Mouse (Mus musculus) heart, embryonic 11.5 days (tissue): ENCODE data around the gene Vps52. TPM values are rescaled to one million over a fixed set of nuclear protein-coding genes. Genes with fewer than 3 reads are reported as not detected.

ENCODE experiments used
- ATAC-seq: fragments of 200-750 bp; cut with Nextera tagmentation; replicated peaks from 2 replicates; pipeline ENCODE4 v1.8.0; 2017; ENCODE audit warnings: moderate library complexity; ENCODE audit not compliant: insufficient number of reproducible peaks, low FRiP score, low TSS enrichment
- H3K27ac ChIP-seq: fragments of 300-500 bp; sonication (generic); 2 replicates; pipeline ENCODE4 v1.5.1; 2014; ENCODE audit warnings: mild to moderate bottlenecking, low read depth, low read length
- H3K27me3 ChIP-seq: fragments of 300-500 bp; sonication (generic); 2 replicates; pipeline ENCODE4 v1.6.1; 2014; ENCODE audit warnings: mild to moderate bottlenecking, low read length, mixed read lengths; ENCODE audit not compliant: control insufficient read depth, insufficient read depth
- H3K36me3 ChIP-seq: fragments of 300-500 bp; sonication (generic); 2 replicates; pipeline ENCODE4 v1.6.1; 2014; ENCODE audit warnings: mild to moderate bottlenecking, low read length, moderate library complexity, mixed read lengths; ENCODE audit not compliant: control insufficient read depth, insufficient read depth
- H3K4me1 ChIP-seq: fragments of 300-500 bp; sonication (generic); 2 replicates; pipeline ENCODE4 v1.6.1; 2014; ENCODE audit warnings: low read length; ENCODE audit not compliant: control insufficient read depth, insufficient read depth
- H3K4me2 ChIP-seq: fragments of 300-500 bp; sonication (generic); 2 replicates; pipeline ENCODE4 v1.6.1; 2014; ENCODE audit warnings: mild to moderate bottlenecking, moderate library complexity
- H3K4me3 ChIP-seq: fragments of 300-500 bp; sonication (generic); 2 replicates; pipeline ENCODE4 v1.5.1; 2014; ENCODE audit warnings: low read depth, low read length
- H3K9ac ChIP-seq: fragments of 300-500 bp; sonication (generic); 2 replicates; pipeline ENCODE4 v1.6.1; 2014; ENCODE audit warnings: mild to moderate bottlenecking, low read depth, low read length, moderate library complexity
- H3K9me3 ChIP-seq: fragments of 300-500 bp; sonication (generic); replicated peaks from 2 replicates; pipeline ENCODE4 v1.6.1; 2016; ENCODE audit warnings: low read length; ENCODE audit not compliant: control insufficient read depth
- WGBS: fragments of 180-500 bp; shearing (Covaris S2); extraction: QIAGEN DNeasy Blood & Tissue Kit; methylation state at CpG from one replicate; pipeline ENCODE4 v1.1.7; 2014; ENCODE audit not compliant: insufficient replicate concordance; 5-methylcytosine and 5-hydroxymethylcytosine counted together
- polyA plus RNA-seq: library from polyadenylated mRNA; unstranded; fragments of >200 nt; fragmentation: Nextera tagmentation; extraction: Ambion mirVana; gene quantifications from 2 replicates; pipeline ENCODE4 v1.2.1, GENCODE M21; 2014

The Vps52 gene
- polyA plus RNA-seq, 1 experiment from 2014 or later, result 29.5 TPM

DNA sequence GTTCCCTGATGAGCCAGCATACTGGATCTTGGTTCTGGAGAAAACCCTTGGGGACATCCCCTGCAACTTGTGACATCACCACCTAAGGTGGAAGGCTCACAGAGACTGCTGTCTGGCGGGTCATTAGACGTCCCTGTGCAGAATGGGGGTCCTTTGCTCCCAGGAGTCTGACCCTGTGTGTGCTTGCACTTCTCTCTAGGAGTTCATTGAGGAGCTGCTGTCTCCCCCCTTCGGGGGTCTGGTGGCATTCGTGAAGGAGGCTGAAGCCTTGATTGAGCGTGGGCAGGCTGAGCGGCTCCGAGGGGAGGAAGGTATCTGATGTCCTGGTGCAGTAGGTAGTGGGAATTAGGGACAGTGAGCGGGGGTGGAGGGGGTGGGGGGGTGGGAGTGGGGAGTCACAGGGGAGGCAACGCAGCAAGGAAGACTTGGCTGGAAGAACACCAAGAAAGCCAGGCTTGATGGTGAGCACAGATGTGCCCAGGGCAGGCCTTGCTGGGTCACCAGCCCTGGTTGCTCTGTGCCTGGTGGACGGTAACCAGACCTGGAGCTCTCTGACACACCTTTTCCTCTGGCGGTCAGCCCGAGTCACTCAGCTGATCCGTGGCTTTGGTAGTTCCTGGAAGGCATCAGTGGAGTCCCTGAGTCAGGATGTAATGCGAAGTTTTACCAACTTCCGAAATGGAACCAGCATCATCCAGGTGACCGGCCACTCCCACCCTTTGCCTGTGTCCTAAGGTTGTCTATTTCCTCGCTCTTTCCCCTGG, 9.7 kb downstream of the Vps52 start:
- H3K4me2 ChIP-seq, result no peak overlapping the region
- H3K9ac ChIP-seq, result no peak overlapping the region
- H3K27me3 ChIP-seq, result no peaks in the 10 kb centered on the region
- no peak overlapping the region for H3K4me3 ChIP-seq
- WGBS, result 88% methylated on average over 17 of the region's 17 CpGs
- peaks cover 6% of the 10 kb centered on the region; the same call in 1 of the 2 replicates for H3K36me3 ChIP-seq
- no peaks in the 10 kb centered on the region for H3K9me3 ChIP-seq
- H3K4me1 ChIP-seq, result no peaks in the 10 kb centered on the region
- ATAC-seq, result no peak
- no peak overlapping the region for H3K27ac ChIP-seq

DNA sequence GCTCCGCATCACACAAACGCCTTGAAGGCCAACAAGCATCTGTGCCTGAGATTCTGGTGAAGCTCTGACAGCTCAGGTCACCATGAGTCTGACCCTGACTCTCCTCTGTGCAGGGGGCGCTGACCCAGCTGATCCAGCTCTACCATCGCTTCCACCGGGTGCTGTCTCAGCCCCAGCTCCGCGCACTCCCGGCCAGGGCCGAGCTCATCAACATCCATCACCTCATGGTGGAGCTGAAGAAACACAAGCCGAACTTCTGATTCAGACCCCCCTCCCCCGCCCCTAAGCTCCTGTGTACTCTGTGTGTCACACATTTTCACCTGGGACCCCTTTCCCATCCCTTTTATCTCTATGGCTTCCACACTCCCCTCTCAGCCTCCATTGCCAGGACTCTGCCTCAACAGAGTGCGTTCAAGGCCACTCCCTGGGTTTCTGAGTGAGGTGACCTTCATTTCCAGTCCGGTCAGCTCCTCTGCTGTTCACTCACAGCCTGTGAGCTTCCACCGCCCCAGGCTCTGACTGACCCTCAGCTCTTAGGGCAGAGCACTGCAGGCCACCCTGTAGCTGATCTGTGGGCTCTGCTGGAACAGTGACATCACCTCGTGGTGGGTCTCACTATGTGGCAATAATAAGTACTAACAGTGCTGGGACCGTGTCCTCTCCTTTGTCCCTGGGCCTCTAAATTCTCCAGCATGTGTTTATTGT, 10.4 kb downstream of the Vps52 start:
- 85% methylated on average over 16 of the region's 16 CpGs for WGBS
- Histone ChIP-seq H3K4me3 (no peak overlapping the region), H3K36me3 (peaks cover 6% of the 10 kb centered on the region; the same call in 1 of the 2 replicates), H3K27me3 (no peaks in the 10 kb centered on the region), H3K27ac (no peak overlapping the region), H3K9me3 (no peaks in the 10 kb centered on the region), H3K4me2 (no peak overlapping the region), H3K9ac (no peak overlapping the region), H3K4me1 (no peaks in the 10 kb centered on the region)
- no peak for ATAC-seq

DNA sequence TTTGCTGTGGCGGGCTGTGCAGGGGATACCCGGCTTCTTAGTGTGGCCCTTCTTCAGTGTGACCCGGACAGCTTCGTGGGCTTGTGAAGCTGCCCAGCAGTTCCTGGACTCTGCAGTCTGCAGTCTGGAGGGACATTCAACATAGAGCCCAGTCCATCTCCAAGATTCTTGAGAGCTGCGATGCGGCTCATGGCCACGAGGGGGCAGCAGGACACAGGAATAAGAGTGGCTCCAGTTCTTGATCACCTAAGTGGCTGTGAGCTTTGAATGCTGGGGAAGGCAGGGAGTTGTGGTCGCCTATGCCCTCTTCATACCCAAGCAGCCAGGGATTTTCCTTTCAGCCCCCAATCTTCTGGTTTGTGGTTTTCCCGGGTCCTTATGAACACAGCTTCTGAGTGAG, 12.9 kb downstream of the Vps52 start:
- Histone ChIP-seq H3K9me3 (no peaks in the 10 kb centered on the region), H3K27ac (no peak overlapping the region), H3K4me3 (no peak overlapping the region), H3K4me2 (no peak overlapping the region), H3K9ac (no peak overlapping the region), H3K4me1 (no peaks in the 10 kb centered on the region), H3K27me3 (no peaks in the 10 kb centered on the region), H3K36me3 (peaks cover under 1% of the 10 kb centered on the region; the same call in 1 of the 2 replicates)
- WGBS, result 3% methylated on average over 9 of the region's 9 CpGs
- peak; percentile 40; the same call in 1 of the 2 replicates for ATAC-seq

DNA sequence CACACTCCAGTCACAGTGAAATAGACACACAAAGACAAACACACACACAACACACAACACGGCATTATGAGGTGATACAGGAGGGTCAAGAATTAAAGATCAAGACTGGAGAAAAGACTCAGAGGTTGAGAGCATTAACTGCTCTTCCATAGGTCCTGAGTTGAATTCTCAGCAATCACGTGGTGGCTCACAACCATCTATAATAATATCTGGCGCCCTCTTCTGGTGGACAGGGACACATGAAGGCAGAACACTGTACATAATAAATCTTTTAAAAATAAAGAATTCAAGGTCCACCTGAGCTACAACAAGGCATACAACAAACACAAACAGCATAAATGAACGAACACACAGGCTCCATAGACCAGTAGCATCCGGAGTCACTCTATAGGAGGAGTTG, 13.3 kb downstream of the Vps52 start:
- Histone ChIP-seq H3K27ac (no peak overlapping the region), H3K27me3 (no peaks in the 10 kb centered on the region), H3K4me1 (no peaks in the 10 kb centered on the region), H3K4me2 (no peak overlapping the region), H3K9ac (no peak overlapping the region), H3K36me3 (no peaks in the 10 kb centered on the region), H3K4me3 (no peak overlapping the region), H3K9me3 (no peaks in the 10 kb centered on the region)
- WGBS, result 30% methylated on average over 5 of the region's 5 CpGs
- ATAC-seq, result no peak

DNA sequence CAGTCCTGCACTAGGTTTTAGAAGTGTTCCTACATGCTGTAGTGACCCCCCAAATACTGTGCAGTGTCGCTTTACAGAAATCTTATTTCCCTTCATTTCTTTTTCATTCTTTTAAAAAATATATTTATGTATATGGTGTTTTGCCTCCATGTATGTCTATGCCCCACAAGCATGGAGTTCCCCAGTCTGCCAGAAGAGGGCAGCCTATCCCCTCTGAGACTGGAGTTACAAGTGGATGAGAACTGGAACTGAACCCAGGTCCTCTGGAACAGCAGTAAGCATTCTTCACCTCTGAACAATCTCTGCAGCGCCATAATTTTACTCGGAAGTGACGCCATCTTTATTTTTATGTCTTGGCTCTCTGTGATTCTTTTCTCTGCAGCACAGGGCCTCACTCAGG, 13.8 kb downstream of the Vps52 start:
- Histone ChIP-seq H3K4me3 (no peak overlapping the region), H3K4me1 (no peaks in the 10 kb centered on the region), H3K9ac (no peak overlapping the region), H3K27ac (no peak overlapping the region), H3K36me3 (no peaks in the 10 kb centered on the region), H3K4me2 (no peak overlapping the region), H3K27me3 (no peaks in the 10 kb centered on the region), H3K9me3 (no peaks in the 10 kb centered on the region)
- WGBS, result 64% methylated on average over 4 of the region's 4 CpGs
- no peak for ATAC-seq

DNA sequence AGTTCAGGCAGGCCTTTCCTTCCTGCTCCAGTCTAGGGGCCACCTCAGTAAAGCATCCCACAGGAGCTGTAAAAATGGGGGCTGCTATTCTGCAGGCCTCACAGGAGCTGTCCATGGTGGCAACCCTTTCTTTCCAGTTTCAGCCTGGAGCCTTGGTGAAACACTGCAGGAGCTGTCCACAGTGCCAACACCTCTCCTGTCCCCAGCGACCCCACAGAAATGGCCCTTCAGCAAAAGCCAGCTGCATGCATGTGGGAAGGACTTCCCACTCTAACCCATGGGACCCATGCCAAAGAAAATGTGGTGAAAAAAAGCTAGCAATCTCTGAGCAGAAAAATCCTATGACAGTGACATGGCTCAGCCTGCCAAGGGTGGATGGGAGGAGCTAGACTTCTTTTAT, 17.1 kb downstream of the Vps52 start:
- WGBS, result 0% methylated on average over 1 of the region's 1 CpGs

DNA sequence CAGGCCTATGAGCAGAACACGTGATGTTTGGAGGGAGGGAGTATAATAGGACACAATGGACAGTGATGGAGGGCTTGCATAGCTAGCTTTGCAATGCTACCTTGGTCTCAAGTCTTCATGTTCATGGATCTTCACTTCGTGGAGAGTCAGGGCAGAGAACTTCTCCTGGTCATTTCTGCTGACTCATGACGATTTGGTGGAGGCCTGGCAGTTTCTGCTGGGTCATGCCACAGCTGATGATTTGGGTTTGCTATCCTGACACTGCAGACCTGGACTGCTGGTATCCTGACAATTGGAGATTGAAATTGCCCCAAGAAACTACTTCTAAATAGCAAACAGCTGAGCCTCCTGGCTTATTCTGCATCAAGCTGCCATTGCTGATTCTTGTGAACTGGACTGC, 18.0 kb downstream of the Vps52 start:
- H3K4me3 ChIP-seq, result no peak overlapping the region
- peaks cover 22% of the 10 kb centered on the region for H3K27me3 ChIP-seq
- no peak for ATAC-seq
- H3K36me3 ChIP-seq, result no peaks in the 10 kb centered on the region
- H3K9me3 ChIP-seq, result no peaks in the 10 kb centered on the region
- H3K4me2 ChIP-seq, result no peak overlapping the region
- H3K4me1 ChIP-seq, result peaks cover 5% of the 10 kb centered on the region
- no peak overlapping the region for H3K27ac ChIP-seq
- H3K9ac ChIP-seq, result no peak overlapping the region
- WGBS, result 54% methylated on average over 3 of the region's 3 CpGs

More for the DNA sequence above, 17.1 kb downstream of the Vps52 start:
- Histone ChIP-seq H3K9me3 (no peaks in the 10 kb centered on the region), H3K4me2 (no peak overlapping the region), H3K27ac (no peak overlapping the region), H3K9ac (no peak overlapping the region), H3K36me3 (no peaks in the 10 kb centered on the region), H3K4me1 (no peaks in the 10 kb centered on the region), H3K4me3 (no peak overlapping the region), H3K27me3 (peaks cover 13% of the 10 kb centered on the region)
- ATAC-seq, result no peak

DNA sequence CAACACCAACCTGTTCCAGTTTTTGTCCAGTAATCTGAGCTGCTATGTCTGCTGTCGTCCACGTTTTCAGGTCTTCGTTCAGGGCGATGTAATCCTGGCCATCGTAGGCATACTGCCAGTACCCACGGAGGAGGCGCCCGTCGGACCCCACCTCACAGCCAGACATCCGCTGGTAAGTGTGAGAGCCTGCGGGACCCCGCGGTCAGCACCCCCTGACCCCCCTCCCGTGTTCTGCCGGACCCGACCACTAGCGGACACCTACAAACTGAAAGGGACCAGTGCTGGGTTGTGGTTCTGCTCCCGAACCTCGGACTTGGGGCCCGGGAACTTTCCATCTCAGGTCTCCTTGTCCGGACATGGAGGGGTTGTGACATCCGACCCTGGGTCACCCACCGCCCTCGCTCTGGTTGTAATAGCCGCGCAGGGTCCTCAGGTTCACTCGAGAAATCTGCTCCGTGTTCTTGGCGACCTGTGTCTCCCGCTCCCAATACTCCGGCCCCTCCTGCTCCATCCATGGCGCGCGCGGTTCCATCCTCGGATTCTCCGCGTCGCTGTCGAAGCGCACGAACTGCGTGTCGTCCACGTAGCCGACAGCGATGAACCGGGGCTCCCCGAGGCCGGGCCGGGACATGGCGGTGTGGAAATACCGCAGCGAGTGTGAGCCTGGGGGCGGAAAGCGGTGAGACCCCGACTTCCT, 22.4 kb downstream of the Vps52 start:
- peaks cover 12% of the 10 kb centered on the region for H3K4me1 ChIP-seq
- peak overlapping the region; percentile 71 for H3K4me2 ChIP-seq
- no peak overlapping the region for H3K27ac ChIP-seq
- ATAC-seq, result no peak
- H3K36me3 ChIP-seq, result no peaks in the 10 kb centered on the region
- WGBS, result 2% methylated on average over 57 of the region's 57 CpGs
- H3K9me3 ChIP-seq, result no peaks in the 10 kb centered on the region
- H3K4me3 ChIP-seq, result peak overlapping the region; percentile 38
- peaks cover 42% of the 10 kb centered on the region for H3K27me3 ChIP-seq
- H3K9ac ChIP-seq, result peak overlapping the region; percentile 39
